Mouse (Mus musculus) ovary, postnatal 36 days (tissue): ENCODE measurements around the gene Olfr812.
"Not testable (repeated sequence)": the region's sequence is repeated elsewhere in the genome, so short reads cannot be mapped to it uniquely, and the experiment has no call there.

ENCODE experiments used
- DNase-seq: peaks from one replicate; pipeline ENCODE4 v3.0.0; 2022; ENCODE audit warnings: low spot score, mixed read lengths

Olfr812 gene

GRCm38 (mm10) chr10:129845994-129846393 lies at the start of gene Olfr812:
TSS of gene Olfr812 (minus strand) at chr10:129846094.
- DNase-seq, result no peak

- no peak for DNase-seq
Measured at GRCm38 (mm10) chr10:129885934-129886333, 40.0 kb upstream of the Olfr812 start.

- DNase-seq, result not testable (repeated sequence)
Measured at GRCm38 (mm10) chr10:129885496-129885895, 39.6 kb upstream of the Olfr812 start.

GRCm38 (mm10) chr10:129879751-129880150 lies 33.9 kb upstream of the Olfr812 start, which contains the start of gene Olfr814:
TSS of gene Olfr814 (minus strand) at chr10:129879851.
- not testable (repeated sequence) for DNase-seq

- no peak for DNase-seq
Measured at GRCm38 (mm10) chr10:129855067-129855466, 9.2 kb upstream of the Olfr812 start, which contains the start of gene Olfr813. TSS of gene Olfr813 (plus strand) at chr10:129855367.

GRCm38 (mm10) chr10:129847343-129847742 lies 1.4 kb upstream of the Olfr812 start:
- DNase-seq, result no peak

- DNase-seq, result no peak
Measured at GRCm38 (mm10) chr10:129804296-129804695, 41.6 kb downstream of the Olfr812 start, which contains the start of gene Olfr811. TSS of gene Olfr811 (minus strand) at chr10:129804396.

- DNase-seq, result no peak
Measured at GRCm38 (mm10) chr10:129794817-129795216, 51.1 kb downstream of the Olfr812 start, which contains the start of gene Olfr810. TSS of gene Olfr810 (minus strand) at chr10:129794917.
